ENCODE assay signal across 7 mouse cellular contexts in the genomic region with DNA sequence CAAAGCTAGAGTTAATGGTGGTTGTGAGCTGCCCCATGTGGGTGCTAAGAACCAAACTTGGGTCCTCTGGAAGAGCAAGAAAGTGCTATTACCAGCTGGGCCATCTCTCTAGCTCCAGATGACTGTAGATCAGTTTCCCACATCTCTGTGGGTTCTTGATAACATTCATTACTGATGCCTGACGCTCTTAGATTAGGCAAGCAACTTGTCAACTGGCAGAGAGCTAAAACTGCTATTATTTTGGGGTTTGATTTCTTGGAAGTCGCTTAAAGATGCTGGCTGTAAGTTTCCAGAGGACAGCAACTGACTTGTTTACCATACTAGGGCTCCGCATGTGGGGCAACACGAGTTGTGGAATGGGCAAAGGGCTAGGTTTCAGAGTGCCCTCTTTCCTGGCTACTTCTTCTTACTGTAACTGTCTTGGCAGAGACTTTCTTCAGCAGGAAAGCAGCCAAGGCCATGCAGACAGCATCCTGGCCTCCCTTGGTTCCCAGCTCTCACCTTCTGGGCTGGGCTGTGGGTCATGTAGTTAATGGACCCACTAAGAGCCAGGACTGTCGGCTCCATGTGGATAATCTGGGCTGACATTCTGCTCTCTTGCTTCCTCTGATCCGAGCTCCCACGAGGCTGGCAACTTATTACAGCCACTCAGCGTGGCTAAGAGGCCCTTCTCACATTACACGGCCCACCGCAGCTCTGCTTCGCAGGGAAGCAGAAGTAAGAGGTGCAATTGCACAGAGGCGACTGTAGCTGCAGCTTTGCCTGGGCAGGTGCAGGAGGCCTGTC.
DNase-seq lines count a peak whose midpoint lies in the region; ATAC-seq and TF ChIP-seq lines count a peak whose summit lies in the region.

No protein-coding gene starts in this region.

- intact Hi-C loops in gastrocnemius, postnatal 14 days (cut with DNase I; ENCODE audit: low total_unique reads) = no loop called here

- 34% methylated on average over 12 of the region's 12 CpGs for WGBS in neural tube, embryonic 13.5 days
- 27% methylated on average over 12 of the region's 12 CpGs for WGBS in limb, embryonic 12.5 days
- WGBS in midbrain, postnatal 0 days = 40% methylated on average over 12 of the region's 12 CpGs

- TF ChIP-seq CTCF in midbrain, postnatal 0 days (IDR thresholded peaks at IDR 0.05) = no peak

- H3K9me3 ChIP-seq in neural tube, embryonic 13.5 days = no peaks in the 10 kb centered on the region
- H3K9me3 ChIP-seq in limb, embryonic 12.5 days = no peaks in the 10 kb centered on the region
- no peaks in the 10 kb centered on the region for H3K9me3 ChIP-seq in midbrain, postnatal 0 days (ENCODE audit: low read length)

- peak overlapping the region; percentile 53; the same call in 1 of the 2 replicates for H3K27ac ChIP-seq in neural tube, embryonic 13.5 days (replicated peaks)
- peak overlapping the region; percentile 59; the same call in 1 of the 2 replicates for H3K27ac ChIP-seq in limb, embryonic 12.5 days
- H3K27ac ChIP-seq in midbrain, postnatal 0 days (ENCODE audit: low read depth, low read length) = peak overlapping the region; percentile 20; the same call in 1 of the 2 replicates

- no peaks in the 10 kb centered on the region for H3K27me3 ChIP-seq in neural tube, embryonic 13.5 days
- H3K27me3 ChIP-seq in limb, embryonic 12.5 days = peaks cover 13% of the 10 kb centered on the region; the same call in 1 of the 2 replicates
- H3K27me3 ChIP-seq in midbrain, postnatal 0 days (ENCODE audit: insufficient read depth, low read length) = no peaks in the 10 kb centered on the region

- no peak overlapping the region for H3K4me2 ChIP-seq in neural tube, embryonic 13.5 days
- peak overlapping the region; percentile 25 for H3K4me2 ChIP-seq in limb, embryonic 12.5 days
- no peak overlapping the region for H3K4me2 ChIP-seq in midbrain, postnatal 0 days (ENCODE audit: low read depth, low read length, poor library complexity, severe bottlenecking)

- H3K4me3 ChIP-seq in neural tube, embryonic 13.5 days = no peak overlapping the region
- H3K4me3 ChIP-seq in limb, embryonic 12.5 days (replicated peaks) = no peak overlapping the region
- H3K4me3 ChIP-seq in midbrain, postnatal 0 days (ENCODE audit: low read depth, low read length) = no peak overlapping the region

- H3K36me3 ChIP-seq in neural tube, embryonic 13.5 days = peaks cover 4% of the 10 kb centered on the region; the same call in 1 of the 2 replicates
- H3K36me3 ChIP-seq in limb, embryonic 12.5 days = no peaks in the 10 kb centered on the region
- no peaks in the 10 kb centered on the region; the same call in 1 of the 2 replicates for H3K36me3 ChIP-seq in midbrain, postnatal 0 days (ENCODE audit: insufficient read depth, low read length)

- no peak overlapping the region for H3K9ac ChIP-seq in neural tube, embryonic 13.5 days
- H3K9ac ChIP-seq in limb, embryonic 12.5 days (replicated peaks) = no peak overlapping the region
- no peak overlapping the region for H3K9ac ChIP-seq in midbrain, postnatal 0 days (replicated peaks; ENCODE audit: low read length, poor library complexity, severe bottlenecking)

- peaks cover 32% of the 10 kb centered on the region for H3K4me1 ChIP-seq in neural tube, embryonic 13.5 days (replicated peaks)
- H3K4me1 ChIP-seq in limb, embryonic 12.5 days (replicated peaks) = peaks cover 22% of the 10 kb centered on the region
- peaks cover 5% of the 10 kb centered on the region; the same call in 1 of the 2 replicates for H3K4me1 ChIP-seq in midbrain, postnatal 0 days (ENCODE audit: insufficient read depth, low read length)

- 0 out of 2 replicates have a peak, but pooled peaks have one; percentile 23 for ATAC-seq in neural tube, embryonic 13.5 days (ENCODE audit: low read depth)
- peak; percentile 75 for ATAC-seq in limb, embryonic 12.5 days (ENCODE audit: insufficient number of reproducible peaks, insufficient read depth, low FRiP score, low TSS enrichment, low read depth)
- no peak for ATAC-seq in midbrain, postnatal 0 days (ENCODE audit: low FRiP score)

- DNase-seq in neural tube, embryonic 10.5 days (ENCODE audit: extremely low spot score, low spot score) = no peak
- peak; percentile 40 for DNase-seq in embryo, embryonic 11.5 days (ENCODE audit: low read depth, low spot score)
- peak; percentile 80 for DNase-seq in midbrain, postnatal 0 days (ENCODE audit: low spot score)
- DNase-seq in frontal cortex, postnatal 36 days (ENCODE audit: low spot score in 2 of 2) = no peak
- DNase-seq in gastrocnemius, postnatal 14 days = no peak

Comparison
In these comparisons a context has a peak if more than half of its experiments do, and no peak if none do; other contexts are left out.
1. DNase-seq: peak in embryo, embryonic 11.5 days (single experiment) and midbrain, postnatal 0 days (single experiment); none in neural tube, embryonic 10.5 days (single experiment), frontal cortex, postnatal 36 days (0 of 2) and gastrocnemius, postnatal 14 days (single experiment).
2. Peak in every context shown above with its lines, with median percentiles within 50 percentile points of each other: H3K27ac ChIP-seq.